Mouse (Mus musculus): ENCODE results near the gene Tubgcp4. TPM values are rescaled to one million over a fixed set of nuclear protein-coding genes. Genes with fewer than 3 reads are reported as not detected.

Tubgcp4 gene
- total RNA-seq, 1 experiment from 2014 or later = 67.0 TPM

- ATAC-seq (ENCODE audit: extremely low read depth, insufficient number of reproducible peaks, low FRiP score, poor library complexity, severe bottlenecking) = no peak
Measured at GRCm38 (mm10) chr2:121184142-121184541, 13.7 kb downstream of the Tubgcp4 start.

GRCm38 (mm10) chr2:121188530-121188929 lies 18.1 kb downstream of the Tubgcp4 start:
- ATAC-seq (ENCODE audit: extremely low read depth, insufficient number of reproducible peaks, low FRiP score, poor library complexity, severe bottlenecking) = no peak

GRCm38 (mm10) chr2:121195466-121195865 lies 25.0 kb downstream of the Tubgcp4 start:
- no peak for ATAC-seq (ENCODE audit: extremely low read depth, insufficient number of reproducible peaks, low FRiP score, poor library complexity, severe bottlenecking)

GRCm38 (mm10) chr2:121204276-121204675 lies 33.8 kb downstream of the Tubgcp4 start:
- no peak for ATAC-seq (ENCODE audit: extremely low read depth, insufficient number of reproducible peaks, low FRiP score, poor library complexity, severe bottlenecking)

GRCm38 (mm10) chr2:121206541-121206940 lies 36.1 kb downstream of the Tubgcp4 start:
- no peak for ATAC-seq (ENCODE audit: extremely low read depth, insufficient number of reproducible peaks, low FRiP score, poor library complexity, severe bottlenecking)

GRCm38 (mm10) chr2:121214491-121214890 lies 44.0 kb downstream of the Tubgcp4 start:
- no peak for ATAC-seq (ENCODE audit: extremely low read depth, insufficient number of reproducible peaks, low FRiP score, poor library complexity, severe bottlenecking)

- no peak for ATAC-seq (ENCODE audit: extremely low read depth, insufficient number of reproducible peaks, low FRiP score, poor library complexity, severe bottlenecking)
Measured at GRCm38 (mm10) chr2:121219177-121219576, 48.7 kb downstream of the Tubgcp4 start.

GRCm38 (mm10) chr2:121219994-121220393 lies 49.5 kb downstream of the Tubgcp4 start:
- no peak for ATAC-seq (ENCODE audit: extremely low read depth, insufficient number of reproducible peaks, low FRiP score, poor library complexity, severe bottlenecking)

- ATAC-seq (ENCODE audit: extremely low read depth, insufficient number of reproducible peaks, low FRiP score, poor library complexity, severe bottlenecking) = no peak
Measured at GRCm38 (mm10) chr2:121223010-121223409, 52.6 kb downstream of the Tubgcp4 start.

- no peak for ATAC-seq (ENCODE audit: extremely low read depth, insufficient number of reproducible peaks, low FRiP score, poor library complexity, severe bottlenecking)
Measured at GRCm38 (mm10) chr2:121228135-121228534, 57.7 kb downstream of the Tubgcp4 start.

- no peak for ATAC-seq (ENCODE audit: extremely low read depth, insufficient number of reproducible peaks, low FRiP score, poor library complexity, severe bottlenecking)
Measured at GRCm38 (mm10) chr2:121235460-121236072, 65.1 kb downstream of the Tubgcp4 start.

- no peak for ATAC-seq (ENCODE audit: extremely low read depth, insufficient number of reproducible peaks, low FRiP score, poor library complexity, severe bottlenecking)
Measured at GRCm38 (mm10) chr2:121239426-121239825, 69.0 kb downstream of the Tubgcp4 start.

- ATAC-seq (ENCODE audit: extremely low read depth, insufficient number of reproducible peaks, low FRiP score, poor library complexity, severe bottlenecking) = no peak
Measured at GRCm38 (mm10) chr2:121244099-121244498, 73.6 kb downstream of the Tubgcp4 start.

Other genes with a start within 250 kb of the Tubgcp4 start
- 57.6 and 61.9 TPM in 2 replicates for gene Ubr1, start 199.9 kb upstream of the Tubgcp4 start, total RNA-seq (2017)
- 20.1 and 37.2 TPM in 2 replicates for gene Tmem62, start 193.6 kb upstream of the Tubgcp4 start, total RNA-seq (2017)
- gene Ccndbp1, start 162.3 kb upstream of the Tubgcp4 start, total RNA-seq (2017) = 179 and 189 TPM in 2 replicates
- 2.8 and 3.3 TPM in 2 replicates for gene Epb42, start 133.6 kb upstream of the Tubgcp4 start, total RNA-seq (2017)
- not detected in 2 replicates for gene Tgm5, start 84.8 kb upstream of the Tubgcp4 start, total RNA-seq (2017)
- not detected in 2 replicates for gene Tgm7, start 60.9 kb upstream of the Tubgcp4 start, total RNA-seq (2017)
- gene Adal, start 30.2 kb upstream of the Tubgcp4 start, total RNA-seq (2017) = 12.7 and 14.1 TPM in 2 replicates
- 5.9 and 9.7 TPM in 2 replicates for gene Lcmt2, start 30.0 kb upstream of the Tubgcp4 start, total RNA-seq (2017)
- gene Zscan29, start 471 bp downstream of the Tubgcp4 start, total RNA-seq (2017) = 46.9 and 50.3 TPM in 2 replicates
- gene Trp53bp1, start 100.8 kb downstream of the Tubgcp4 start, total RNA-seq (2017) = 43.3 and 53.2 TPM in 2 replicates
- not detected in 2 replicates for gene Map1a, start 118.9 kb downstream of the Tubgcp4 start, total RNA-seq (2017)
- 12.8 and 14.2 TPM in 2 replicates for gene Ppip5k1, start 184.7 kb downstream of the Tubgcp4 start, total RNA-seq (2017)
- gene Ckmt1, start 187.1 kb downstream of the Tubgcp4 start, total RNA-seq (2017) = not detected in 2 replicates
- not detected in 2 replicates for gene Strc, start 216.5 kb downstream of the Tubgcp4 start, total RNA-seq (2017)
- 81.0 and 85.3 TPM in 2 replicates for gene Pdia3, start 243.1 kb downstream of the Tubgcp4 start, total RNA-seq (2017)
- gene Catsper2, start 243.1 kb downstream of the Tubgcp4 start, total RNA-seq (2017) = 2.8 and 3.1 TPM in 2 replicates

Measured in neutrophil, adult 5-6 weeks (primary cell).